Mouse (Mus musculus): Measurements from ENCODE around the gene Ppp1r12b. TPM values are rescaled to one million over a fixed set of nuclear protein-coding genes. Genes with fewer than 3 reads are reported as not detected.

Gene Ppp1r12b
- total and polyA plus RNA-seq, 3 experiments, result 0.64 to 1.8 (median 1.6) TPM

- TF ChIP-seq RCOR1 (conservative IDR thresholded peaks at IDR 0.05; ENCODE audit: low read depth, low read length) (no peak), ZMIZ1 (IDR thresholded peaks at IDR 0.05; ENCODE audit: low read depth, low read length) (no peak), MAZ (IDR thresholded peaks at IDR 0.05; ENCODE audit: low read depth, low read length) (no peak), CHD1 (IDR thresholded peaks at IDR 0.05; ENCODE audit: low read depth, low read length) (no peak), ZNF384 (IDR thresholded peaks at IDR 0.05; ENCODE audit: low read depth, low read length) (no peak), CHD2 (IDR thresholded peaks at IDR 0.05; ENCODE audit: low read length) (no peak), JUND (conservative IDR thresholded peaks at IDR 0.05; ENCODE audit: low read depth, low read length) (no peak)
- H3K4me1 ChIP-seq (ENCODE audit: control insufficient read depth in 1 of 2, insufficient read depth in 2 of 2), result no peaks in the 10 kb centered on the region
- H3K79me2 ChIP-seq (replicated peaks; ENCODE audit: control insufficient read depth, extremely low read depth, insufficient read depth, poor library complexity, severe bottlenecking), result no peaks in the 10 kb centered on the region
- in situ Hi-C loops (cut with MboI; ENCODE audit: low pct_ligation_motif_present, low pct_unique_long_range_greater_than_20kb, low sequenced_read_pairs) (no loop called here), dilution Hi-C loops (cut with MboI; ENCODE audit: extremely low pct_ligation_motif_present, extremely low pct_unique_long_range_greater_than_20kb, low sequenced_read_pairs) (no loop called here)
- no peaks in the 10 kb centered on the region for H3K27me3 ChIP-seq (replicated peaks)
- no peak overlapping the region for H3K4me3 ChIP-seq (replicated peaks in 1 of 3; ENCODE audit: low read depth in 2 of 3, low read length in 2 of 3, poor library complexity in 1 of 3)
- H3K9me3 ChIP-seq (replicated peaks; ENCODE audit: low read length), result no peaks in the 10 kb centered on the region
- no peak overlapping the region for H3K9ac ChIP-seq (ENCODE audit: insufficient read depth, low read depth)
- no peaks in the 10 kb centered on the region for H3K36me3 ChIP-seq (replicated peaks in 1 of 2; ENCODE audit: control insufficient read depth in 1 of 2, insufficient read depth in 1 of 2, low read length in 1 of 2)
- no peak for DNase-seq (ENCODE audit: extremely low read depth)
- H3K4me2 ChIP-seq (ENCODE audit: insufficient read depth, low read depth, poor library complexity, severe bottlenecking), result no peak overlapping the region
- no peak overlapping the region for H3K27ac ChIP-seq (ENCODE audit: insufficient read depth, low read depth)
Measured at GRCm38 (mm10) chr1:134761534-134761933, 194.2 kb downstream of the Ppp1r12b start.

DNA sequence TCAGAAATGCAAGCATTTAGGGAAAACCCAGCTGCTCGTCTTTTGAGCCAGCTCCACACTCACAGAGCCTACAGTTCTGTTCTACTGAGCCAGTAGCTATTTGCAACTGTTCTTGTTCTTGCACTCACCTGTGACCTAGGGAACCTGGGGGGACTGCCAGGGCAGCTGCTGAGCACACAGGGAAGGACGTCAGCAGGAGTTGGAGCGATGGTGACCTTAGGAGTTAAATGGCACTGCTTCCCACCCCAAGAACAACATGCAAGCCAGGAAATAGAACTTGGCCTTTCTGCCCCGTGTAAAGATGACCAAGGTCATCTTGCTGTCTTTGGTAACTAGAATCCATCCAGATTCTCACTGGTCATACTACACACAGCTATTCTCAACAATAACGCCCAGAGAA is 195.1 kb downstream of the Ppp1r12b start:
- H3K79me2 ChIP-seq (replicated peaks; ENCODE audit: control insufficient read depth, extremely low read depth, insufficient read depth, poor library complexity, severe bottlenecking), result no peaks in the 10 kb centered on the region
- no peak overlapping the region for H3K27ac ChIP-seq (ENCODE audit: insufficient read depth, low read depth)
- H3K27me3 ChIP-seq (replicated peaks), result no peaks in the 10 kb centered on the region
- no peak for DNase-seq (ENCODE audit: extremely low read depth)
- TF ChIP-seq EP300 (IDR thresholded peaks at IDR 0.05; ENCODE audit: low read length), result no peak
- no peak for TF ChIP-seq POLR2A (IDR thresholded peaks at IDR 0.05; ENCODE audit: low read depth, low read length)
- no peaks in the 10 kb centered on the region for H3K9me3 ChIP-seq (replicated peaks; ENCODE audit: low read length)
- dilution Hi-C loops (cut with MboI; ENCODE audit: extremely low pct_ligation_motif_present, extremely low pct_unique_long_range_greater_than_20kb, low sequenced_read_pairs) (no loop called here), in situ Hi-C loops (cut with MboI; ENCODE audit: low pct_ligation_motif_present, low pct_unique_long_range_greater_than_20kb, low sequenced_read_pairs) (no loop called here)
- no peak overlapping the region for H3K4me3 ChIP-seq (replicated peaks in 1 of 3; ENCODE audit: low read depth in 2 of 3, low read length in 2 of 3, poor library complexity in 1 of 3)
- no peaks in the 10 kb centered on the region for H3K4me1 ChIP-seq (ENCODE audit: control insufficient read depth in 1 of 2, insufficient read depth in 2 of 2)
- H3K4me2 ChIP-seq (ENCODE audit: insufficient read depth, low read depth, poor library complexity, severe bottlenecking), result no peak overlapping the region
- no peaks in the 10 kb centered on the region for H3K36me3 ChIP-seq (replicated peaks in 1 of 2; ENCODE audit: control insufficient read depth in 1 of 2, insufficient read depth in 1 of 2, low read length in 1 of 2)
- H3K9ac ChIP-seq (ENCODE audit: insufficient read depth, low read depth), result no peak overlapping the region

GRCm38 (mm10) chr1:134759133-134759532 is 196.6 kb downstream of the Ppp1r12b start:
- Histone ChIP-seq H3K27me3 (replicated peaks) (peaks cover under 1% of the 10 kb centered on the region), H3K9me3 (replicated peaks; ENCODE audit: low read length) (no peaks in the 10 kb centered on the region), H3K79me2 (replicated peaks; ENCODE audit: control insufficient read depth, extremely low read depth, insufficient read depth, poor library complexity, severe bottlenecking) (no peaks in the 10 kb centered on the region), H3K9ac (ENCODE audit: insufficient read depth, low read depth) (no peak overlapping the region), H3K27ac (ENCODE audit: insufficient read depth, low read depth) (no peak overlapping the region), H3K4me3 (replicated peaks in 1 of 3; ENCODE audit: low read depth in 2 of 3, low read length in 2 of 3, poor library complexity in 1 of 3) (no peak overlapping the region), H3K4me1 (ENCODE audit: control insufficient read depth in 1 of 2, insufficient read depth in 2 of 2) (peaks cover 0 to 3% of the 10 kb centered on the region in 2 experiments; a peak in 2 of 4 replicates), H3K4me2 (ENCODE audit: insufficient read depth, low read depth, poor library complexity, severe bottlenecking) (no peak overlapping the region), H3K36me3 (replicated peaks in 1 of 2; ENCODE audit: control insufficient read depth in 1 of 2, insufficient read depth in 1 of 2, low read length in 1 of 2) (no peaks in the 10 kb centered on the region)
- in situ Hi-C loops (cut with MboI; ENCODE audit: low pct_ligation_motif_present, low pct_unique_long_range_greater_than_20kb, low sequenced_read_pairs) (no loop called here), dilution Hi-C loops (cut with MboI; ENCODE audit: extremely low pct_ligation_motif_present, extremely low pct_unique_long_range_greater_than_20kb, low sequenced_read_pairs) (no loop called here)
- no peak for DNase-seq (ENCODE audit: extremely low read depth)
- TF ChIP-seq MAFK (IDR thresholded peaks at IDR 0.05; ENCODE audit: insufficient replicate concordance, low read length) (no peak), UBTF (IDR thresholded peaks at IDR 0.05; ENCODE audit: low read depth, low read length) (no peak), CHD1 (IDR thresholded peaks at IDR 0.05; ENCODE audit: low read depth, low read length) (no peak), POLR2A (IDR thresholded peaks at IDR 0.05; ENCODE audit: low read depth, low read length) (no peak), HCFC1 (IDR thresholded peaks at IDR 0.05; ENCODE audit: low read depth, low read length) (no peak), MAX (IDR thresholded peaks at IDR 0.05; ENCODE audit: low read length) (no peak), RAD21 (IDR thresholded peaks at IDR 0.05; ENCODE audit: low read depth, low read length) (no peak), E2F4 (IDR thresholded peaks at IDR 0.05; ENCODE audit: insufficient replicate concordance, low read depth, low read length) (no peak), PAX5 (IDR thresholded peaks at IDR 0.05; ENCODE audit: low read length) (no peak)

Data from CH12.LX (cell line).